ENCODE assay signal across 19 mouse cellular contexts in the genomic region with DNA sequence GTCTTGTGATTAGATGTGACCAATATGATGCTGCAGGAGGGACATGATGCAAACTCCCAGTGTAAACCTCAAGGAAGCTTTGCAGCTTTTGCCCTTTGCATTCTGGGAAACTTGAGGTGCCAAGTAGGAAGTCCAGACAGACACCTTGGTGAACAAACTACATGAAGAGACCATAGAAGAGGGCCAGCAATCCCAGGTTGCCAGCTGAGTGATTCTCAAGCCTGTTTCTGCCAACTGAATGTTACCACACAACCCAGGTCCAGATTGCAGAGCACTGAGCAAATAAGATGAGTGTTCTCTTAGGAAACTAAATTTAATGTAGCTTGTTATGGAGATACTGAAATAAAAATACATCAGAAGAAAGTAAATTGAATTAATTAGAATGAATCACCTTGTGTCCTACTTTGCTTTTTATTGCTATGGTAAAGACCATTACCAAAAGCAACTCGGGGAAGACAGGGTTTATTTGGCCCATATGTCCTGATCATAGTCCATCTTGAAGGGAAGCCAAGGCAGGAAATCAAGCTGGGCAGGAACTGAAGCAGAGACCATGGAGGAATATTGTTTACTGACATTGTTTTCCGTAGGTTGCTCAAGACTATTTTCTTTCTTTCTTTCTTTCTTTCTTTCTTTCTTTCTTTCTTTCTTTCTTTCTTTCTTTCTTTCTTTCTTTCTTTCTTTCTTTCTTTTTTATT. TPM values are rescaled to one million over a fixed set of nuclear protein-coding genes. Genes with fewer than 3 reads are reported as not detected.
DNase-seq lines count a peak whose midpoint lies in the region; ATAC-seq and TF ChIP-seq lines count a peak whose summit lies in the region.
"Had no signal": no experiment of that assay in that cellular context is flagged by ENCODE, and none has a peak within 500 bp of the region (broad histone marks: within the 10 kb centered on the region; RNA-seq: fewer than 3 reads in every experiment).

No protein-coding gene starts in this region.

- H3K9me3 ChIP-seq in liver, embryonic 11.5 days (ENCODE audit: control insufficient read depth, low read length), result no peaks in the 10 kb centered on the region
- H3K9me3 ChIP-seq: embryonic facial prominence, embryonic 10.5 days; heart, embryonic 15.5 days; liver, embryonic 13.5 days; megakaryocyte, embryonic 14.5 days had no signal

- 83% methylated on average over 2 of the region's 2 CpGs for WGBS in liver, adult 2 months
- 77% methylated on average over 2 of the region's 2 CpGs for WGBS in liver, embryonic 11.5 days

- TF ChIP-seq CTCF in liver, adult 2 months (IDR thresholded peaks at IDR 0.05; ENCODE audit: low read depth, low read length), result no peak

- no peak for DNase-seq in frontal cortex, postnatal 25 days (ENCODE audit: low spot score in 2 of 2)
- peak; percentile 46 for DNase-seq in liver, adult 2 months (ENCODE audit: extremely low read depth, low read depth, low spot score)
- no peak for DNase-seq in liver, embryonic 11.5 days (ENCODE audit: low spot score)
- DNase-seq in cerebellum, postnatal 10 days, result peak; percentile 59 to 69
- DNase-seq in telencephalon, adult 2 months (ENCODE audit: low read depth, low spot score), result peak; percentile 57
- DNase-seq in c-Kit-positive CD71-positive TER-119-positive erythroid progenitor cells, embryonic 14.5 days (ENCODE audit: low spot score), result no peak
- no peak for DNase-seq in heart, adult 8-10 months (ENCODE audit: low spot score)
- DNase-seq: adrenal gland, postnatal 14 days; liver, embryonic 13.5 days had no signal

- H3K79me2 ChIP-seq in liver, adult 2 months (ENCODE audit: control insufficient read depth, insufficient read depth, low read length), result no peaks in the 10 kb centered on the region

- H3K4me2 ChIP-seq in liver, embryonic 11.5 days, result no peak overlapping the region
- H3K4me2 ChIP-seq: heart, embryonic 15.5 days; liver, embryonic 13.5 days had no signal

- no peaks in the 10 kb centered on the region for H3K27me3 ChIP-seq in liver, adult 2 months (ENCODE audit: control insufficient read depth, insufficient read depth, low read length)
- H3K27me3 ChIP-seq in liver, embryonic 11.5 days (replicated peaks; ENCODE audit: control insufficient read depth, insufficient read depth, low read length), result no peaks in the 10 kb centered on the region
- H3K27me3 ChIP-seq: CH12.LX; heart, embryonic 15.5 days; liver, embryonic 13.5 days; megakaryocyte, embryonic 14.5 days had no signal

- H3K36me3 ChIP-seq in liver, adult 2 months (ENCODE audit: control insufficient read depth, insufficient read depth, low read length), result no peaks in the 10 kb centered on the region
- H3K36me3 ChIP-seq in liver, embryonic 11.5 days (ENCODE audit: control insufficient read depth, insufficient read depth, low read length), result no peaks in the 10 kb centered on the region
- H3K36me3 ChIP-seq: embryonic facial prominence, embryonic 10.5 days; heart, embryonic 15.5 days; liver, embryonic 13.5 days had no signal

- H3K4me1 ChIP-seq in liver, adult 2 months (ENCODE audit: control insufficient read depth, insufficient read depth, low read length), result no peaks in the 10 kb centered on the region
- no peaks in the 10 kb centered on the region for H3K4me1 ChIP-seq in liver, embryonic 11.5 days (replicated peaks; ENCODE audit: control insufficient read depth, insufficient read depth, low read length)
- H3K4me1 ChIP-seq: embryonic facial prominence, embryonic 10.5 days; heart, embryonic 15.5 days; liver, embryonic 13.5 days; megakaryocyte, embryonic 14.5 days had no signal

- peak; percentile 97 for ATAC-seq in frontal cortex, adult (ENCODE audit: low TSS enrichment)
- ATAC-seq in liver, embryonic 11.5 days (replicated peaks; ENCODE audit: low FRiP score), result no peak
- ATAC-seq: inflammation-experienced regulatory T-cells, adult 6 months; midbrain, embryonic 16.5 days had no signal

- no peak for TF ChIP-seq POLR2A in liver, adult 2 months (IDR thresholded peaks at IDR 0.05; ENCODE audit: extremely low read depth, insufficient read depth, low read length)

- no peak overlapping the region for H3K9ac ChIP-seq in liver, adult 2 months (ENCODE audit: low read depth, low read length)
- no peak overlapping the region for H3K9ac ChIP-seq in liver, embryonic 11.5 days (ENCODE audit: low read depth, low read length)
- H3K9ac ChIP-seq: heart, embryonic 15.5 days; liver, embryonic 13.5 days had no signal

- no peak overlapping the region for H3K27ac ChIP-seq in liver, adult 2 months (replicated peaks; ENCODE audit: insufficient read depth, low read depth, low read length)
- H3K27ac ChIP-seq in liver, embryonic 11.5 days (ENCODE audit: low read depth, low read length), result no peak overlapping the region
- H3K27ac ChIP-seq: embryonic facial prominence, embryonic 10.5 days; heart, embryonic 15.5 days; liver, embryonic 13.5 days had no signal

- H3K4me3 ChIP-seq in liver, adult 2 months (ENCODE audit: insufficient read depth, low read depth, low read length), result no peak overlapping the region
- no peak overlapping the region for H3K4me3 ChIP-seq in liver, embryonic 11.5 days (ENCODE audit: low read depth, low read length)
- H3K4me3 ChIP-seq: embryonic facial prominence, embryonic 10.5 days; erythroblast, embryonic 14.5 days; heart, embryonic 15.5 days; liver, embryonic 13.5 days; megakaryocyte, embryonic 14.5 days had no signal

RNA-seq across cellular contexts. Expression of a gene that starts 38.2 kb away (rescaled TPM):
- not detected in 2 replicates for total RNA-seq in liver, adult 2 months (2014; rRNA removed)
- polyA plus RNA-seq in liver, adult 2 months (2012; rRNA removed), result not detected in 2 replicates
- not detected in 2 replicates for polyA plus RNA-seq in liver, embryonic 11.5 days (2014; fragmentation: Nextera tagmentation; extraction: Ambion mirVana)
- total RNA-seq in heart, adult 8-10 months (2022), result not detected
- total RNA-seq: CH12.LX had no signal
- polyA plus RNA-seq: embryonic facial prominence, embryonic 10.5 days; erythroblast, embryonic 14.5 days; hindbrain, embryonic 11.5 days; inflammation-experienced regulatory T-cells, adult 6 months; kidney, embryonic 14.5 days; liver, embryonic 13.5 days; midbrain, embryonic 16.5 days had no signal

Comparison
In these comparisons a context has a peak if more than half of its experiments do, and no peak if none do; other contexts are left out.
1. DNase-seq: peak in liver, adult 2 months (single experiment), cerebellum, postnatal 10 days (2 of 2) and telencephalon, adult 2 months (single experiment); none in frontal cortex, postnatal 25 days (0 of 2), liver, embryonic 11.5 days (single experiment), c-Kit-positive CD71-positive TER-119-positive erythroid progenitor cells, embryonic 14.5 days (single experiment) and heart, adult 8-10 months (single experiment).